Mouse (Mus musculus): Measurements from ENCODE around the gene Mbtps1. TPM values are rescaled to one million over a fixed set of nuclear protein-coding genes. Genes with fewer than 3 reads are reported as not detected.
A peak's percentile ranks its signal among the peaks of the same experiment; 100 is the strongest.

The Mbtps1 gene
- total RNA-seq, 2 experiments from 2014 or later: 61.0 to 64.3 TPM

DNA sequence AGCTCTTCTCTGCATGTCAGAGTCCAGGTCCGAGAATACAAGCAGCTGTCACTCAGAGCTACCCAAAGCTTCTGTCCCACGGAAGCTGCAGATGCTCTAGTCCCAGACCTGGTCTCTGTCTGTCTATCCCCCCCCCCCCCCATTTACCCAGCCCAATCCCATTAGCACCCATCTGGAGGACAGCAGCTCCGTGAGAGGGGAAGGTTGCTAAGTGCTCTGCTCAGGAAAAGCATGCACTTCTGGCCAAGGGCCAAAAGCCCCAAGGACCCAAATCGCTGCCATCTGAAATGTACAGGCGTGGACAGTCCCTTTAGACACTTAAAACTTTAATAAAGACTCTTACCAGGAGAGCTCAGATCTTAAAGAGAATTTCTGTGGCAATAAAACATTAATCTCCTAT, 41.9 kb downstream of the Mbtps1 start:
- no peak for TF ChIP-seq CTCF (IDR thresholded peaks at IDR 0.05)
- intact Hi-C loops (cut with DNase I): no loop called here
- no peak overlapping the region for H3K4me3 ChIP-seq
- H3K27ac ChIP-seq: no peak overlapping the region
- DNase-seq (ENCODE audit: extremely low spot score in 1 of 2, low spot score in 2 of 2): no peak

DNA sequence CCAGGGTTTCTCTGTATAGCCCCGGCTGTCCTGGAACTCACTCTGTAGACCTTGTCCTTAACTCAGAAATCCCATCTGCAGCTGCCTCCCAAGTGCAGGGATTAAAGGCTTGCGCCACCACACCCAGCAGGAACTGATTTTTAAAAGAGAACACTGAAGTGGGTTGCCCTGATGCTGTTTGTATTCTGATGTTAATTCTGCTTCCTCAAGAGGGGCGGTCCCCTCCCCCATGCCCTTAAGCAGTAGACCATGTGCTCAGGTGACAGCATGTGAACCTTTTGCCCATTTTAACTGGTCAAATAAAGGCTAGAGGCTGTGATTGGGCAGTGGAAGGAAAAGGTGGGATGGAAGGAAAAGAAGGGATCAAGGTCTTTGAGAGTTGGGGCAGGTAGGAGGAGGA, 42.8 kb downstream of the Mbtps1 start:
- DNase-seq (ENCODE audit: extremely low spot score in 1 of 2, low spot score in 2 of 2): no peak
- no peak overlapping the region for H3K4me3 ChIP-seq
- no peak for TF ChIP-seq CTCF (IDR thresholded peaks at IDR 0.05)
- intact Hi-C loops (cut with DNase I): no loop called here
- no peak overlapping the region for H3K27ac ChIP-seq

DNA sequence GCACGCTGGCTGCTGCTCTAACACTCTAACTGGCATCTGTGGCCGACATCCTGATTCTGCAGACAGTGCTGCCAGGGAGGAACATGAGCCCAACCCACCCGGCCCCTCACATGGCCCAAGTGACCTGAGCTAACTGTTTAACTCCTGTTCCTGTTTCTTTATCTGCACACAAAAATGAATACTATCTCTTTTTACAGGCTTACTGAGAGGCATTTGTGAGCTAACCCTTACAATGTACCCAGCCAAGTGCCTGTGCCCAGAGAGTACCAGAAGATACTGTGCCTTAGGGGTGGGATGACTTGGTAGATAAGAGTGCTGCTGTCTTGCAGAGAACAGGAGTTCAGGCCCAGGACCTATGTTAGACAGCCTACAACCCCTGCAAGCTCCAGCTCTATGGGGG, 43.6 kb downstream of the Mbtps1 start:
- H3K4me3 ChIP-seq: no peak overlapping the region
- no peak for DNase-seq (ENCODE audit: extremely low spot score in 1 of 2, low spot score in 2 of 2)
- no peak overlapping the region for H3K27ac ChIP-seq
- intact Hi-C loops (cut with DNase I): no loop called here
- TF ChIP-seq CTCF (IDR thresholded peaks at IDR 0.05): no peak

DNA sequence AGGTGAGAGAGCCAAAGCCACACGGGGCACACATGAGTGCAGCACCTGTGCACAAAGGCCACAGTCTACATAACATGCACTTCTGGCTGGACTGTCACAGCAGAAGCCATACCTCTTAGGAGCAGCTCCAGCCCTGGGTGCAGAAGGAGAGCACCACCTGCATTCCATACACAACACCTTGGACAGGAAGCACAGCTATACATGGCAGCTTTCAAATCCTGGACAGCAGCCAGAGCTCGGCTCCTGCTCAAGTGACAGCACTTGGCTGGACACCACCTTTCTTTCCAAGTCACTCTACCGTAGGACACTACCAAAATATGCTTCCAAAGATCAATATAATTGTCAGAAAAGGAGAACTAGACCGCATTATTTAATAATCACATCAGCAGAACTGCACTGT, 45.1 kb downstream of the Mbtps1 start:
- Histone ChIP-seq H3K4me3 (no peak overlapping the region), H3K27ac (no peak overlapping the region)
- intact Hi-C loops (cut with DNase I): no loop called here
- DNase-seq (ENCODE audit: extremely low spot score in 1 of 2, low spot score in 2 of 2): no peak
- no peak for TF ChIP-seq CTCF (IDR thresholded peaks at IDR 0.05)

DNA sequence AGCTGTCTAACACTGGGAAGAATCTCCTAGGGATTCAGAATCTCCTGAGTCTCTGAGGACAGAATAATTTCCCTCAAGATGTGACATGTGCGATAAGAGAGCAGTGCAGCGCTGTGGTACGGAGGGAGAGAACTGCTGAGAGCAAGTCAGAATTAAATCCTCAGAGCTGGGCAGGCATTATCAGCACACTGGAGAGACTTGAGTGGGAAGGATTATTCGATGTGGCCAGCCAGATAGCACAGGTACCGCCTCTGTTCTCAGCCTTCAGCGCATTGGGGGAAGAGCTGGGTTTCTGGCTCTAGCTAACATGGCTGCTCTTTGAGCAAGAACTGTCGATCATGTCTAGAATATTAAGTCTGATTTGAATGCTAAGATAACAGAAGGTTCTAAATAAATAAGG, 46.8 kb downstream of the Mbtps1 start:
- Histone ChIP-seq H3K4me3 (no peak overlapping the region), H3K27ac (no peak overlapping the region)
- TF ChIP-seq CTCF (IDR thresholded peaks at IDR 0.05): no peak
- DNase-seq (ENCODE audit: extremely low spot score in 1 of 2, low spot score in 2 of 2): no peak
- intact Hi-C loops (cut with DNase I): no loop called here

DNA sequence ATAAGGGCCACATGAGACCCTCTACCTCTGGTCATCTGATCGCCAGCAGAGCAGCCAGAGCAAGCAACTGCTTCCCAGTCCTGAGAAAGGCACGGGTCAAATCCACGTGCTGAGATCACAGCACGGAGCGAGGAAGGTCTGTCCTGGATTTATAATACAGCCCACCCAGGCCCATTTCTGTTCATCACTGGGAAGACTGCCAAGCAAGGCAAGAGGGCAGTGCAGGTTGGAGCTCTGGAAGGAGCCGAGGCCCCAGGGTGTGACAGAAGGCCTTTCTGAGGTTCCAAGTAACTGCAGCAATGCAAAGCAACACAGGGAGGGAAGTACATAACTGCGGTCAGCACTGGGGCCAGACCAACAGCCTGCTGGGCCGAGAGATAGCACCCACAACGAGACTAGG, 48.1 kb downstream of the Mbtps1 start:
- intact Hi-C loops (cut with DNase I): no loop called here
- no peak for TF ChIP-seq CTCF (IDR thresholded peaks at IDR 0.05)
- no peak for DNase-seq (ENCODE audit: extremely low spot score in 1 of 2, low spot score in 2 of 2)
- no peak overlapping the region for H3K4me3 ChIP-seq
- H3K27ac ChIP-seq: no peak overlapping the region

DNA sequence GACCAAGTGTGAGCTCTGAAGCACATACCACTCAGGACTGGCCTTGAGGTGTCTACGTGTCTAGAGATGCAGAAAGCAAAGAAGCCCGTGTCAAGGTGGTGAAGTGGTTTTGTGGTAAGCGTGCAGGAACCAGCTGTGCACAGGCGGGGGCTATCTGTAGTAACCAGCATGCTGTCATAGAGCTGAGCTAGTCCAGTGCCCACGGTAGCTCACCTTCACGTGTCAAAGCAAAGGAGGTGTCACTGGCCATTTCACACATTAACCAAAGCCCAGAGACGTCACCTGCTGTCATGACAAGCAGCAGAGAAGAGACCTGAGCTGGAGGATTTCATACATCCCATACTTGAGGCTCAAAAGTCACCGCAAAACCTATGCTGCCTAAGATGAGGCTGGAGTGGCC, 52.4 kb downstream of the Mbtps1 start:
- intact Hi-C loops (cut with DNase I): no loop called here
- no peak for TF ChIP-seq CTCF (IDR thresholded peaks at IDR 0.05)
- Histone ChIP-seq H3K4me3 (no peak overlapping the region), H3K27ac (no peak overlapping the region)
- no peak for DNase-seq (ENCODE audit: extremely low spot score in 1 of 2, low spot score in 2 of 2)

DNA sequence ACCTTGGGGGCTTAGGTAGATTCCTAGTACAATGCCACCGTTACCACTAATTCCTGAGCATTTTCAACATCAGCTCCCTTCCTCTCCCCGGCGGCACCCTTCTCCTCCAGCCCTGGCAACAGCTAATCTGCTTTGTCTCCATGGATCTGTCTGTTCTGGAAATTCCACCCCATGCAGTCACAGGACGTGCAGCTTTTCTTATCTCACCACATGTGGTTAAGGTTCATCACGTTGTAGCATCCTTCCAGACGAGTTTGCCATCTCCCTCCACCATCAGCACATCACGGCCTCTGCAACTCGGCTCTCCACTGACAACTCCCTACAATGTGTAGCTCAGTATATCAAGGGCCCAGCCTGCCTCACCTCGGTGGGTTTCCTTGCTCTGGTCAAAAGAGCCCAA, 53.0 kb downstream of the Mbtps1 start:
- Histone ChIP-seq H3K4me3 (no peak overlapping the region), H3K27ac (no peak overlapping the region)
- no peak for TF ChIP-seq CTCF (IDR thresholded peaks at IDR 0.05)
- intact Hi-C loops (cut with DNase I): no loop called here
- DNase-seq (ENCODE audit: extremely low spot score in 1 of 2, low spot score in 2 of 2): no peak

DNA sequence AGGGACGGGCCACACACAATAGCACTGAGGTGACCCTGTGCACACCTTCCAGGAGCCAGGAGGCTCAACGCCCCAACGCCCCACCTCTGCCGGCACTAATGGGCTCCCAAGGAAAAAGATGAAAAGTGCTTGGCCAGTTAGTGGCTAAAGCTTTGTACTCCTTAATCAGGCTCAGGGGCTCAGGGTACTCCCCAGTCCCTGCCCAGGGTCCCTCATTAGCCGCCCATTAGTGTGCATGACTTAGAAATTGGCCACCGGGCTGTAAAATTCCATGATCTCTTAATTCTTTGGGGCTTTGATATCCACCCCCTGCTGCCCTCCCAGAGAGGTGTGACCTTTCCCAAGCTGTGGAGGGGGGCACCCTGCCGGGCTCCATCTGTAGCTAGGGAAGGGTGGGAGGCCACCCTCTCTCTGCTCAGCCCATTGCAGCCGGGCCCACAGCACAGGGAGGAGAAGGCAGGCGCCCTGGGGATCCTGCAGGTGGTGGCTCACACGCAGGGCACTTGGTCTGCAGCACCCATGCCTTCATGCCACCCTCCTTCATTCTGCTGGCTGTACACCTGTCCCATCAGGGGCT, 55.3 kb downstream of the Mbtps1 start:
- no peak overlapping the region for H3K4me3 ChIP-seq
- H3K27ac ChIP-seq: no peak overlapping the region
- intact Hi-C loops (cut with DNase I): no loop called here
- TF ChIP-seq CTCF (IDR thresholded peaks at IDR 0.05): no peak
- DNase-seq (ENCODE audit: extremely low spot score in 1 of 2, low spot score in 2 of 2): no peak

DNA sequence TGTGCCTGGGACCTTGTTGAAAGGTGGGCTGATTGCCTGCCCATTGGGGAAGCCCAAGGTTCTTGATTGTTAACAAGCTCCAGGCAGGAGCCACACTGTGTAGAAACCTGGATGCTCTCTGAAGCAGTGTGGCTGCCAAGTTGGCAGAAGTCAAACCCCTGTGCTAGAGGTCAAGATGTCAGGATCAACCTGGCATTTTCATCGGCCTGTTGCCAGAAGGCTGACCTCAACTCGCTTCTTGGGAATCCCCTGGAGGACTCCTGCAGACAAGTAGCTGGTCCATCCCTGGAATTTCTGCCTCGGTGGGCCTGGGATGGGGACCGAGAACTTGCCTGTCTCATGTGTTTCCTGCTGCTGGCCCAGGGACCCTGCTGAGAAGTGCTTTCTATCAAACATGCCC, 56.4 kb downstream of the Mbtps1 start:
- Histone ChIP-seq H3K27ac (no peak overlapping the region), H3K4me3 (no peak overlapping the region)
- intact Hi-C loops (cut with DNase I): no loop called here
- no peak for DNase-seq (ENCODE audit: extremely low spot score in 1 of 2, low spot score in 2 of 2)
- no peak for TF ChIP-seq CTCF (IDR thresholded peaks at IDR 0.05)

DNA sequence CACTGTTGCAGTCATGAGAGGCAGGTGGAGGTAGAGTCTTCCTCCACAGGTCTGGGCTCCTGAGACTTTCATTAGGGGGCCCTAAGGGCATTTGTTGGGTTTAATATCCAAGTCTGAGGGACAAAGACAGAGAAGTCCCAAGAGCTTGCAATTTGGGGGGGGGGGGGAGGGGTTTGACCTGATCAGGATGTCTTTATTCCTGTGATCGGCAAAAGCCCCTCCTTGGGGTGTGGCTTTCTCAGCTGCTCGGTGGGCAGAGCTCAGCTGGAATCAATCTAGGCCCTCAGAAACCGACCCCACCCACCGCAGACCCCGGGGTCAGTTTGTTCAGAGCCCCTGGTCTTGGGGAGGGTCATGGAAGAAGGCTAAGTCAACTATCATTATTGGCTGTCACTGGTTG, 56.9 kb downstream of the Mbtps1 start, which contains the start of gene Slc38a8:
Gene Slc38a8 (minus strand): TSS at position 101 of the 400 bp plus-strand sequence.
- Histone ChIP-seq H3K4me3 (no peak within 1 kb of the TSS), H3K27ac (no peak within 1 kb of the TSS)
- DNase-seq (ENCODE audit: extremely low spot score in 1 of 2, low spot score in 2 of 2): no peak
- intact Hi-C loops (cut with DNase I): no loop called here
- TF ChIP-seq CTCF (IDR thresholded peaks at IDR 0.05): no peak

DNA sequence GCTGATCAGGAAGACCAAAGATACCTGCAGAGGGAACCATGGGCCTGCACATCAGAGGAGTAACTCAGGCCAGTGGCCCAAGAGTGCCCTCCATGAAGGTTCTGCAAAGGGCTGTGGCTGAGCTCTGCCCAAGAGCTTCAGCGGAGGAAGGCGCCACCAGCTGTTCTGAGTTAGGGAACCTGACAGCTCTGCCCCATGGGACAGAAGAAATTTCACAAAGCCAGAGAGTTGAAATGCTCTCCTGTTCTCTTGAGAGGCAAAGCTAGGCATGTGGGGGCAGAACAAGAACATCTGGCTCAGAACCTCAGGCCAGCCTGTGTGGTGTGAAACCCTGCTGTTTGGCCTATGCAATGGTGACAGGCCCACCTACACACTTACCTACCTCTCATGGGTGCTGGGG, 58.7 kb downstream of the Mbtps1 start:
- no peak overlapping the region for H3K27ac ChIP-seq
- TF ChIP-seq CTCF (IDR thresholded peaks at IDR 0.05): no peak
- intact Hi-C loops (cut with DNase I): no loop called here
- H3K4me3 ChIP-seq: no peak overlapping the region
- no peak for DNase-seq (ENCODE audit: extremely low spot score in 1 of 2, low spot score in 2 of 2)

DNA sequence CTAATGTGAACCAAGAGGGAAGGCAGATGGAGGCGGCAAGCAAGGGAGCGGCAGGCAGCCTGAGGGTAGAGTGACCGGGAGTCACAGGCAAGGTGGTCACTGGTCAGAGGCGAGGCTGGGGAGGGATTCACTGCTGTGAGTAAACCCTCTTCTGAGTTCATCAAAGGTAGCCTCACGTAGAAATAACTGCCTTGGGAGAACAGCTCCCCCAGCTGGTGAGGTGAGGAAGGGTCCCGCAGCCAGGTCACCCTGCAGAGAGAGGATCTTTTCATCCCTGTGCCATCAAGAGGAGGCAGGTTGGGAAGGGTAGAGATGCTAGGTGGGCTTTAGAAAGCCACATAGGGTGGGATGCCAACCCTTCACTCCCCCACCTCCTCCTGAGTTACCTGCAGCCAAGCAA, 61.7 kb downstream of the Mbtps1 start:
- Histone ChIP-seq H3K27ac (no peak overlapping the region), H3K4me3 (no peak overlapping the region)
- peak; percentile 23 to 47 for DNase-seq (ENCODE audit: extremely low spot score in 1 of 2, low spot score in 2 of 2)
- intact Hi-C loops (cut with DNase I): loop anchor here (2.0 kb wide), 1 partner anchor 48 kb away; no protein-coding TSS in a partner anchor
- TF ChIP-seq CTCF (IDR thresholded peaks at IDR 0.05): peak; percentile 65

Data from left cerebral cortex, adult 2 months (tissue).